Mouse (Mus musculus) lung, postnatal 0 days (tissue): Measurements from ENCODE around the gene 1700028P14Rik. TPM values are rescaled to one million over a fixed set of nuclear protein-coding genes. Genes with fewer than 3 reads are reported as not detected.

ENCODE experiments used
- ATAC-seq: fragments of 200-750 bp; cut with Nextera tagmentation; 2 replicates; pipeline ENCODE4 v1.8.0; 2017; ENCODE audit warnings: moderate library complexity
- DNase-seq: peaks from one replicate; pipeline ENCODE4 v3.0.0-alpha.2; 2016; ENCODE audit warnings: low spot score
- H3K27ac ChIP-seq: fragments of 300-500 bp; sonication (generic); 2 replicates; pipeline ENCODE4 v1.5.1; 2014; ENCODE audit warnings: antibody characterized with exemption, mild to moderate bottlenecking, low read length, mixed read lengths
- H3K27me3 ChIP-seq: fragments of 300-500 bp; sonication (generic); replicated peaks from 2 replicates; pipeline ENCODE4 v1.6.1; 2014; ENCODE audit warnings: low read length, mixed read lengths; ENCODE audit not compliant: insufficient read depth
- H3K36me3 ChIP-seq: fragments of 300-500 bp; sonication (generic); 2 replicates; pipeline ENCODE4 v1.6.1; 2014; ENCODE audit warnings: low read length, mixed read lengths; ENCODE audit not compliant: insufficient read depth
- H3K4me1 ChIP-seq: fragments of 300-500 bp; sonication (generic); 2 replicates; pipeline ENCODE4 v1.6.1; 2014; ENCODE audit warnings: antibody characterized with exemption, low read depth, low read length, mixed read lengths; ENCODE audit not compliant: insufficient read depth
- H3K4me2 ChIP-seq: fragments of 300-500 bp; sonication (generic); replicated peaks from 2 replicates; pipeline ENCODE4 v1.6.1; 2014; ENCODE audit warnings: low read depth, mild to moderate bottlenecking, low read length, moderate library complexity, mixed read lengths
- H3K4me3 ChIP-seq: fragments of 300-500 bp; sonication (generic); 2 replicates; pipeline ENCODE4 v1.5.1; 2014; ENCODE audit warnings: low read depth, low read length
- H3K9ac ChIP-seq: fragments of 300-500 bp; sonication (generic); replicated peaks from 2 replicates; pipeline ENCODE4 v1.6.1; 2014; ENCODE audit warnings: low read depth, mild to moderate bottlenecking
- H3K9me3 ChIP-seq: fragments of 300-500 bp; sonication (generic); 2 replicates; pipeline ENCODE4 v1.6.1; 2016; ENCODE audit warnings: low read length, mixed read lengths
- CTCF ChIP-seq: IDR thresholded peaks from 2 replicates; pipeline ENCODE4 v1.5.1; 2016; ENCODE audit warnings: antibody characterized with exemption, mild to moderate bottlenecking
- EP300 ChIP-seq: IDR thresholded peaks from 2 replicates; pipeline ENCODE4 v1.6.1; 2016; ENCODE audit warnings: antibody characterized with exemption, mild to moderate bottlenecking, control low read depth
- WGBS: fragments of 180-500 bp; shearing (Covaris S2); extraction: QIAGEN DNeasy Blood & Tissue Kit; methylation state at CpG from one replicate; pipeline ENCODE4 v1.1.7; 2014; 5-methylcytosine and 5-hydroxymethylcytosine counted together
- polyA plus RNA-seq: library from polyadenylated mRNA; unstranded; fragments of >200 nt; fragmentation: Nextera tagmentation; extraction: Ambion mirVana; gene quantifications from 2 replicates; pipeline ENCODE4 v1.2.1, GENCODE M21; 2015

1700028P14Rik gene
- polyA plus RNA-seq: 4.3 and 6.8 TPM in 2 replicates

GRCm38 (mm10) chr19:23652644-23653043, at the start of gene 1700028P14Rik:
1700028P14Rik (minus strand) TSS chr19:23652812.
- peak; percentile 97 for ATAC-seq

GRCm38 (mm10) chr19:23699131-23699530, 46.5 kb upstream of the 1700028P14Rik start:
- no peak overlapping the region for H3K4me3 ChIP-seq
- H3K4me1 ChIP-seq: no peaks in the 10 kb centered on the region
- 0 out of 2 replicates have a peak, but pooled peaks cover 6% of the 10 kb centered on the region for H3K36me3 ChIP-seq
- no peak for ATAC-seq
- H3K9ac ChIP-seq: no peak overlapping the region
- no peaks in the 10 kb centered on the region for H3K27me3 ChIP-seq
- DNase-seq: no peak
- 85% methylated on average over 4 of the region's 4 CpGs for WGBS
- no peak for TF ChIP-seq CTCF
- no peak for TF ChIP-seq EP300
- no peak overlapping the region for H3K27ac ChIP-seq
- H3K9me3 ChIP-seq: no peaks in the 10 kb centered on the region
- H3K4me2 ChIP-seq: no peak overlapping the region

More at GRCm38 (mm10) chr19:23652644-23653043, at the start of gene 1700028P14Rik:
- H3K36me3 ChIP-seq: no peaks in the 10 kb centered on the region
- H3K4me2 ChIP-seq: peak within 1 kb of the TSS; percentile 20; the same call in 1 of the 2 replicates
- no peaks in the 10 kb centered on the region for H3K4me1 ChIP-seq
- H3K27me3 ChIP-seq: no peaks in the 10 kb centered on the region
- TF ChIP-seq EP300 (no peak), CTCF (no peak)
- no peaks in the 10 kb centered on the region for H3K9me3 ChIP-seq
- WGBS: 6% methylated on average over 13 of the region's 13 CpGs
- H3K27ac ChIP-seq: no peak within 1 kb of the TSS
- no peak within 1 kb of the TSS for H3K4me3 ChIP-seq
- peak; percentile 73 for DNase-seq
- H3K9ac ChIP-seq: no peak within 1 kb of the TSS

- 0 out of 2 replicates have a peak, but pooled peaks cover 6% of the 10 kb centered on the region for H3K36me3 ChIP-seq
- no peaks in the 10 kb centered on the region for H3K4me1 ChIP-seq
- H3K4me2 ChIP-seq: no peak overlapping the region
- 67% methylated on average over 7 of the region's 7 CpGs for WGBS
- DNase-seq (peak; percentile 17), ATAC-seq (peak; percentile 39; the same call in 1 of the 2 replicates)
- no peaks in the 10 kb centered on the region for H3K9me3 ChIP-seq
- TF ChIP-seq EP300: no peak
- no peak for TF ChIP-seq CTCF
- H3K27me3 ChIP-seq: no peaks in the 10 kb centered on the region
- H3K27ac ChIP-seq: no peak overlapping the region
- no peak overlapping the region for H3K4me3 ChIP-seq
- H3K9ac ChIP-seq: no peak overlapping the region
Observed at GRCm38 (mm10) chr19:23698366-23698765, 45.8 kb upstream of the 1700028P14Rik start.

GRCm38 (mm10) chr19:23697861-23698260, 45.2 kb upstream of the 1700028P14Rik start:
- 0 out of 2 replicates have a peak, but pooled peaks cover 6% of the 10 kb centered on the region for H3K36me3 ChIP-seq
- TF ChIP-seq CTCF (peak; percentile 16; the same call in 1 of the 2 replicates), EP300 (no peak)
- WGBS: 64% methylated on average over 8 of the region's 8 CpGs
- no peak overlapping the region for H3K9ac ChIP-seq
- no peaks in the 10 kb centered on the region for H3K9me3 ChIP-seq
- no peaks in the 10 kb centered on the region for H3K4me1 ChIP-seq
- no peaks in the 10 kb centered on the region for H3K27me3 ChIP-seq
- H3K4me2 ChIP-seq: no peak overlapping the region
- H3K4me3 ChIP-seq: no peak overlapping the region
- ATAC-seq: peak; percentile 43
- DNase-seq: peak; percentile 31
- no peak overlapping the region for H3K27ac ChIP-seq

GRCm38 (mm10) chr19:23694344-23694743, 41.7 kb upstream of the 1700028P14Rik start:
- no peak overlapping the region for H3K9ac ChIP-seq
- H3K4me1 ChIP-seq: no peaks in the 10 kb centered on the region
- peak; percentile 86 for ATAC-seq
- H3K9me3 ChIP-seq: no peaks in the 10 kb centered on the region
- WGBS: 62% methylated on average over 4 of the region's 4 CpGs
- no peaks in the 10 kb centered on the region for H3K27me3 ChIP-seq
- H3K36me3 ChIP-seq: no peaks in the 10 kb centered on the region
- H3K4me3 ChIP-seq: no peak overlapping the region
- no peak overlapping the region for H3K27ac ChIP-seq
- DNase-seq: peak; percentile 82
- TF ChIP-seq EP300 (no peak), CTCF (no peak)
- H3K4me2 ChIP-seq: no peak overlapping the region

GRCm38 (mm10) chr19:23688421-23688946, 35.9 kb upstream of the 1700028P14Rik start:
- no peak overlapping the region for H3K27ac ChIP-seq
- WGBS: 15% methylated on average over 4 of the region's 4 CpGs
- H3K36me3 ChIP-seq: no peaks in the 10 kb centered on the region
- peak overlapping the region; percentile 73; the same call in 1 of the 2 replicates for H3K4me2 ChIP-seq
- TF ChIP-seq EP300 (no peak), CTCF (no peak)
- no peaks in the 10 kb centered on the region for H3K27me3 ChIP-seq
- DNase-seq (peak; percentile 61), ATAC-seq (no peak)
- peak overlapping the region; percentile 86 for H3K4me3 ChIP-seq
- H3K4me1 ChIP-seq: no peaks in the 10 kb centered on the region
- no peaks in the 10 kb centered on the region for H3K9me3 ChIP-seq
- no peak overlapping the region for H3K9ac ChIP-seq
